Mouse (Mus musculus): ENCODE data around the gene Tmem183a. TPM values are rescaled to one million over a fixed set of nuclear protein-coding genes. Genes with fewer than 3 reads are reported as not detected.

Tmem183a gene
- polyA plus RNA-seq, 1 experiment from 2014 or later: 80.7 TPM

GRCm38 (mm10) chr1:134339757-134340619 is 21.8 kb downstream of the Tmem183a start:
- no peak overlapping the region for H3K4me2 ChIP-seq (ENCODE audit: low read depth, low read length)
- H3K4me3 ChIP-seq (ENCODE audit: low read length): no peak overlapping the region
- ATAC-seq (ENCODE audit: low read depth): no peak
- no peaks in the 10 kb centered on the region for H3K9me3 ChIP-seq (ENCODE audit: control insufficient read depth, low read length)
- no peaks in the 10 kb centered on the region for H3K27me3 ChIP-seq (ENCODE audit: control insufficient read depth, insufficient read depth, low read depth, low read length)
- H3K27ac ChIP-seq (ENCODE audit: low read length): no peak overlapping the region
- peaks cover 3% of the 10 kb centered on the region; the same call in 1 of the 2 replicates for H3K4me1 ChIP-seq (replicated peaks; ENCODE audit: control insufficient read depth, insufficient read depth, low read length)
- H3K36me3 ChIP-seq (ENCODE audit: control insufficient read depth, insufficient read depth, low read length): no peaks in the 10 kb centered on the region
- WGBS: 91% methylated on average over 18 of the region's 18 CpGs
- no peak overlapping the region for H3K9ac ChIP-seq (ENCODE audit: low read length)

- H3K4me3 ChIP-seq (ENCODE audit: low read length): no peak overlapping the region
- no peak overlapping the region for H3K9ac ChIP-seq (ENCODE audit: low read length)
- no peaks in the 10 kb centered on the region for H3K27me3 ChIP-seq (ENCODE audit: control insufficient read depth, insufficient read depth, low read depth, low read length)
- H3K36me3 ChIP-seq (ENCODE audit: control insufficient read depth, insufficient read depth, low read length): no peaks in the 10 kb centered on the region
- 86% methylated on average over 7 of the region's 7 CpGs for WGBS
- 0 out of 2 replicates have a peak, but pooled peaks cover 3% of the 10 kb centered on the region for H3K4me1 ChIP-seq (replicated peaks; ENCODE audit: control insufficient read depth, insufficient read depth, low read length)
- no peaks in the 10 kb centered on the region for H3K9me3 ChIP-seq (ENCODE audit: control insufficient read depth, low read length)
- H3K4me2 ChIP-seq (ENCODE audit: low read depth, low read length): no peak overlapping the region
- ATAC-seq (ENCODE audit: low read depth): no peak
- H3K27ac ChIP-seq (ENCODE audit: low read length): no peak overlapping the region
These were observed 22.6 kb downstream of the Tmem183a start for GRCm38 (mm10) chr1:134339162-134339561.

GRCm38 (mm10) chr1:134336958-134337710 is 24.6 kb downstream of the Tmem183a start:
- Histone ChIP-seq H3K27me3 (ENCODE audit: control insufficient read depth, insufficient read depth, low read depth, low read length) (no peaks in the 10 kb centered on the region), H3K27ac (ENCODE audit: low read length) (no peak overlapping the region), H3K9me3 (ENCODE audit: control insufficient read depth, low read length) (no peaks in the 10 kb centered on the region), H3K4me1 (replicated peaks; ENCODE audit: control insufficient read depth, insufficient read depth, low read length) (peaks cover 10% of the 10 kb centered on the region), H3K9ac (ENCODE audit: low read length) (no peak overlapping the region), H3K4me3 (ENCODE audit: low read length) (no peak overlapping the region), H3K36me3 (ENCODE audit: control insufficient read depth, insufficient read depth, low read length) (no peaks in the 10 kb centered on the region), H3K4me2 (ENCODE audit: low read depth, low read length) (no peak overlapping the region)
- WGBS: 64% methylated on average over 11 of the region's 11 CpGs
- ATAC-seq (ENCODE audit: low read depth): no peak

- Histone ChIP-seq H3K36me3 (ENCODE audit: control insufficient read depth, insufficient read depth, low read length) (no peaks in the 10 kb centered on the region), H3K4me3 (ENCODE audit: low read length) (no peak overlapping the region), H3K4me1 (replicated peaks; ENCODE audit: control insufficient read depth, insufficient read depth, low read length) (peaks cover 12% of the 10 kb centered on the region), H3K9me3 (ENCODE audit: control insufficient read depth, low read length) (no peaks in the 10 kb centered on the region), H3K27me3 (ENCODE audit: control insufficient read depth, insufficient read depth, low read depth, low read length) (no peaks in the 10 kb centered on the region), H3K27ac (ENCODE audit: low read length) (no peak overlapping the region), H3K4me2 (ENCODE audit: low read depth, low read length) (no peak overlapping the region), H3K9ac (ENCODE audit: low read length) (no peak overlapping the region)
- ATAC-seq (ENCODE audit: low read depth): no peak
- 80% methylated on average over 12 of the region's 12 CpGs for WGBS
These were observed 25.6 kb downstream of the Tmem183a start for GRCm38 (mm10) chr1:134335924-134336810.

- WGBS: 69% methylated on average over 13 of the region's 13 CpGs
- Histone ChIP-seq H3K9me3 (ENCODE audit: control insufficient read depth, low read length) (no peaks in the 10 kb centered on the region), H3K4me1 (replicated peaks; ENCODE audit: control insufficient read depth, insufficient read depth, low read length) (peaks cover 12% of the 10 kb centered on the region), H3K27ac (ENCODE audit: low read length) (no peak overlapping the region), H3K36me3 (ENCODE audit: control insufficient read depth, insufficient read depth, low read length) (no peaks in the 10 kb centered on the region), H3K4me2 (ENCODE audit: low read depth, low read length) (no peak overlapping the region), H3K27me3 (ENCODE audit: control insufficient read depth, insufficient read depth, low read depth, low read length) (no peaks in the 10 kb centered on the region), H3K4me3 (ENCODE audit: low read length) (no peak overlapping the region), H3K9ac (ENCODE audit: low read length) (no peak overlapping the region)
- ATAC-seq (ENCODE audit: low read depth): no peak
These were observed 26.4 kb downstream of the Tmem183a start for GRCm38 (mm10) chr1:134335211-134335923.

GRCm38 (mm10) chr1:134334111-134334827 is 27.5 kb downstream of the Tmem183a start:
- Histone ChIP-seq H3K9me3 (ENCODE audit: control insufficient read depth, low read length) (no peaks in the 10 kb centered on the region), H3K9ac (ENCODE audit: low read length) (no peak overlapping the region), H3K4me2 (ENCODE audit: low read depth, low read length) (no peak overlapping the region), H3K36me3 (ENCODE audit: control insufficient read depth, insufficient read depth, low read length) (no peaks in the 10 kb centered on the region), H3K4me1 (replicated peaks; ENCODE audit: control insufficient read depth, insufficient read depth, low read length) (peaks cover 12% of the 10 kb centered on the region), H3K4me3 (ENCODE audit: low read length) (no peak overlapping the region), H3K27me3 (ENCODE audit: control insufficient read depth, insufficient read depth, low read depth, low read length) (no peaks in the 10 kb centered on the region), H3K27ac (ENCODE audit: low read length) (no peak overlapping the region)
- ATAC-seq (ENCODE audit: low read depth): no peak
- 56% methylated on average over 7 of the region's 7 CpGs for WGBS

GRCm38 (mm10) chr1:134333371-134334110 is 28.2 kb downstream of the Tmem183a start:
- WGBS: 87% methylated on average over 10 of the region's 10 CpGs

More at GRCm38 (mm10) chr1:134333371-134334110, 28.2 kb downstream of the Tmem183a start:
- H3K27ac ChIP-seq (ENCODE audit: low read length): no peak overlapping the region
- no peak overlapping the region for H3K9ac ChIP-seq (ENCODE audit: low read length)
- H3K36me3 ChIP-seq (ENCODE audit: control insufficient read depth, insufficient read depth, low read length): no peaks in the 10 kb centered on the region
- H3K4me1 ChIP-seq (replicated peaks; ENCODE audit: control insufficient read depth, insufficient read depth, low read length): peaks cover 12% of the 10 kb centered on the region
- H3K4me3 ChIP-seq (ENCODE audit: low read length): no peak overlapping the region
- H3K27me3 ChIP-seq (ENCODE audit: control insufficient read depth, insufficient read depth, low read depth, low read length): no peaks in the 10 kb centered on the region
- no peaks in the 10 kb centered on the region for H3K9me3 ChIP-seq (ENCODE audit: control insufficient read depth, low read length)
- ATAC-seq (ENCODE audit: low read depth): no peak
- H3K4me2 ChIP-seq (ENCODE audit: low read depth, low read length): no peak overlapping the region
